Mouse (Mus musculus) small intestine, adult 2 months (tissue): Measurements from ENCODE around the gene Cfap74.

Experiments
- CTCF ChIP-seq: fragments of 200-500 bp; IDR thresholded peaks from 2 replicates; pipeline ENCODE4 v1.5.1; 2012; ENCODE audit warnings: low read depth, mild to moderate bottlenecking, control low read depth, inconsistent platforms, low read length, moderate library complexity, mixed read lengths; ENCODE audit not compliant: insufficient replicate concordance, insufficient read length; ENCODE audit errors: extremely low read depth
- POLR2A ChIP-seq: fragments of 200-500 bp; IDR thresholded peaks from 2 replicates; pipeline ENCODE4 v1.6.1; 2012; ENCODE audit warnings: low read depth, mild to moderate bottlenecking, control low read depth, inconsistent platforms, low read length, moderate library complexity

DNA sequence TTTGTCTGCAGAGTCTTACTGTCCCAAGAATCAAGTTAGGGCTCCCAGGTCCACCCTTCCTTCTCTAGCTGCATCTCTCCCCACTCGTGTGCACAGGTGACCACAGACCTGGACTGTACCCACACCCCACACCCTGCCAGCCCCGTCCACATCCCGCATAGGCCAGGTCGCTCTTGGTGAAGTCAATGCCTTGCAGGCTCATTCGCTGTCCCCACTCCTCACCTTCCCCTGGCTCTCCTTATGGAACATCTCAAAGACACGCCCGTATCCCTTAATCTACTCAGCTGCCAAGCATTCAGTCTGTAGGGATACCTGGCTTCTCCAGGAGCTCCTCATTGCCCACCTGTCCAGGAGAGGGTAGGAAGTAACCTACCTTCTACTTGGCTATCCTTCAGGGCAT, 62.4 kb downstream of the Cfap74 start:
- no peak for TF ChIP-seq CTCF
- TF ChIP-seq POLR2A: no peak
